16 mouse cellular contexts compared by ENCODE assay signal in genomic region chr12:99015870-99016269, GRCm38 (mm10).
DNase-seq lines count a peak whose midpoint lies in the region; ATAC-seq lines count a peak whose summit lies in the region.
"Had no signal": no experiment of that assay in that cellular context is flagged by ENCODE, and none has a peak within 500 bp of the region (broad histone marks: within the 10 kb centered on the region; RNA-seq: fewer than 3 reads in every experiment).

No protein-coding gene starts in this region.

- DNase-seq in frontal cortex, adult 2 months (ENCODE audit: extremely low spot score in 1 of 2, low spot score in 1 of 2): peak; percentile 69 to 74
- no peak for DNase-seq in frontal cortex, postnatal 14 days (ENCODE audit: low spot score in 2 of 2)
- DNase-seq in left cerebral cortex, adult 11 months (ENCODE audit: low spot score): peak; percentile 57
- DNase-seq in left cerebral cortex, postnatal 4 days: no peak
- DNase-seq in frontal cortex, postnatal 36 days (ENCODE audit: low spot score in 2 of 2): peak; percentile 61 to 81
- peak; percentile 50 to 59 for DNase-seq in left cerebral cortex, postnatal 14 days (ENCODE audit: low spot score in 2 of 2)
- DNase-seq in urinary bladder, postnatal 25 days (ENCODE audit: low spot score): no peak
- DNase-seq: adrenal gland, postnatal 14 days; cerebellum, adult 11 months; cerebellum, postnatal 10 days; gastrocnemius, postnatal 36 days; kidney, adult 11 months; kidney, postnatal 10 days; lung, postnatal 4 days had no signal

- no peak for ATAC-seq in erythroid progenitor cell, adult 5-6 weeks (replicated peaks; ENCODE audit: low FRiP score, poor library complexity, severe bottlenecking)
- ATAC-seq: forebrain, embryonic 14.5 days had no signal

- intact Hi-C loops in left cerebral cortex, postnatal 4 days (cut with DNase I): no loop called here
- intact Hi-C loops in left cerebral cortex, postnatal 14 days (cut with DNase I): no loop called here

Comparison
In these comparisons a context has a peak if more than half of its experiments do, and no peak if none do; other contexts are left out.
1. DNase-seq: peak in frontal cortex, adult 2 months (2 of 2), left cerebral cortex, adult 11 months (single experiment), frontal cortex, postnatal 36 days (2 of 2) and left cerebral cortex, postnatal 14 days (2 of 2); none in frontal cortex, postnatal 14 days (0 of 2), left cerebral cortex, postnatal 4 days (single experiment) and urinary bladder, postnatal 25 days (single experiment).